8 mouse cellular contexts compared by ENCODE assay signal in genomic region chr11:98863028-98863750, GRCm38 (mm10). TPM values are rescaled to one million over a fixed set of nuclear protein-coding genes. Genes with fewer than 3 reads are reported as not detected.
DNase-seq lines count a peak whose midpoint lies in the region; ATAC-seq and TF ChIP-seq lines count a peak whose summit lies in the region.

Gene Wipf2 (plus strand): TSS chr11:98863638.

- H3K4me2 ChIP-seq in hindbrain, embryonic 15.5 days = peak within 1 kb of the TSS; percentile 75

- H3K9ac ChIP-seq in hindbrain, embryonic 15.5 days = peak within 1 kb of the TSS; percentile 66

- peak; percentile 65 for DNase-seq in Patski (ENCODE audit: low read depth, low spot score)
- DNase-seq in cerebellum, postnatal 14 days = peak; percentile 98
- peak; percentile 91 to 94 for DNase-seq in frontal cortex, postnatal 25 days (ENCODE audit: low spot score in 2 of 2)
- DNase-seq in left cerebral cortex, adult 11 months (ENCODE audit: low spot score) = peak; percentile 91
- DNase-seq in lung, postnatal 4 days = peak; percentile 97
- peak; percentile 96 for DNase-seq in retina, postnatal 7 days (ENCODE audit: low read depth, low spot score)
- peak; percentile 90 for DNase-seq in urinary bladder, adult 2 months (ENCODE audit: low spot score)

- POLR2A ChIA-PET in Patski (lab: Charles Lee) = interaction anchor here (1.5 kb wide), 1 partner anchor 44 kb away, joined by 4 read pairs; the partner anchor contains the start of gene Cdc6

- peaks cover 21% of the 10 kb centered on the region for H3K4me1 ChIP-seq in hindbrain, embryonic 15.5 days (replicated peaks)

- H3K36me3 ChIP-seq in hindbrain, embryonic 15.5 days = peaks cover 5% of the 10 kb centered on the region; the same call in 1 of the 2 replicates

- ATAC-seq in Patski = peak; percentile 60
- peak; percentile 91 for ATAC-seq in hindbrain, embryonic 15.5 days (ENCODE audit: low FRiP score, low read depth)

- H3K27me3 ChIP-seq in Patski = no peaks in the 10 kb centered on the region
- no peaks in the 10 kb centered on the region for H3K27me3 ChIP-seq in hindbrain, embryonic 15.5 days

- H3K9me3 ChIP-seq in hindbrain, embryonic 15.5 days = no peaks in the 10 kb centered on the region

- in situ Hi-C loops in Patski (cut with MboI; ENCODE audit: low pct_unique_long_range_greater_than_20kb) = loop anchor here (25.0 kb wide), 1 partner anchor 799 kb away; the partner anchor contains the start of genes Gm11555, Gm11563 and Krtap4-6

- peak within 1 kb of the TSS; percentile 63 for H3K4me3 ChIP-seq in hindbrain, embryonic 15.5 days

- TF ChIP-seq CTCF in Patski (IDR thresholded peaks at IDR 0.05) = peak; percentile 74

- 7% methylated on average over 39 of the region's 41 CpGs for WGBS in hindbrain, embryonic 15.5 days

- CTCF ChIA-PET in Patski (lab: Charles Lee) = interaction anchor here (1.1 to 1.8 kb wide), 5 partner anchors 9 to 49 kb away, joined by 3 to 5 read pairs (median 4); no protein-coding TSS in a partner anchor

- H3K27ac ChIP-seq in hindbrain, embryonic 15.5 days (replicated peaks) = peak within 1 kb of the TSS; percentile 97

RNA-seq across cellular contexts. Expression of gene Wipf2, which starts in this region (rescaled TPM):
- 11.2 TPM for polyA plus RNA-seq in Patski (2021)
- 4.4 and 4.5 TPM in 2 replicates for polyA plus RNA-seq in hindbrain, embryonic 15.5 days (2015; fragmentation: Nextera tagmentation; extraction: Ambion mirVana)
- 19.2 and 26.0 TPM in 2 replicates for polyA plus RNA-seq in urinary bladder, adult 2 months (2012; rRNA removed)

Comparison
In these comparisons a context has a peak if more than half of its experiments do, and no peak if none do; other contexts are left out.
1. Peak in every context shown above with its lines: DNase-seq, ATAC-seq, H3K4me3 ChIP-seq and H3K27ac ChIP-seq.